Comparison of ENCODE assay signal across 7 mouse cellular contexts in genomic region chr19:45548196-45548595, GRCm38 (mm10). TPM values are rescaled to one million over a fixed set of nuclear protein-coding genes. Genes with fewer than 3 reads are reported as not detected.
DNase-seq lines count a peak whose midpoint lies in the region; ATAC-seq and TF ChIP-seq lines count a peak whose summit lies in the region.
"Not testable (repeated sequence)": the region's sequence is repeated elsewhere in the genome, so short reads cannot be mapped to it uniquely, and the experiment has no call there.

No protein-coding gene starts in this region.

- not testable (repeated sequence) for H3K4me3 ChIP-seq in MEL (ENCODE audit: control insufficient read depth in 1 of 2, insufficient read depth in 1 of 2, low read depth in 2 of 2, low read length in 2 of 2); forebrain, embryonic 10.5 days; liver, embryonic 14.5 days (ENCODE audit: insufficient read depth in 1 of 2, low read depth in 2 of 2, low read length in 2 of 2); stomach, embryonic 15.5 days (replicated peaks)
- 0 out of 2 replicates have a peak overlapping the region, but pooled peaks have one; percentile 11 for H3K4me3 ChIP-seq in hindbrain, embryonic 10.5 days

- not testable (repeated sequence) for H3K9ac ChIP-seq in MEL (ENCODE audit: control insufficient read depth, low read depth, low read length, poor library complexity, severe bottlenecking); liver, embryonic 14.5 days (replicated peaks); stomach, embryonic 15.5 days

- not testable (repeated sequence) for H3K36me3 ChIP-seq in MEL (ENCODE audit: control insufficient read depth in 1 of 2, insufficient read depth in 2 of 2, low read length in 2 of 2); liver, embryonic 14.5 days (replicated peaks; ENCODE audit: control insufficient read depth, insufficient read depth, low read depth); stomach, embryonic 15.5 days
- peaks cover 13% of the 10 kb centered on the region for H3K36me3 ChIP-seq in forebrain, embryonic 10.5 days (replicated peaks)
- H3K36me3 ChIP-seq in hindbrain, embryonic 10.5 days = peaks cover 14% of the 10 kb centered on the region

- not testable (repeated sequence) for H3K27me3 ChIP-seq in MEL (ENCODE audit: control insufficient read depth in 1 of 2, insufficient read depth in 2 of 2, low read length in 2 of 2); liver, embryonic 14.5 days (ENCODE audit: control insufficient read depth, insufficient read depth, low read length); stomach, embryonic 15.5 days (replicated peaks)
- H3K27me3 ChIP-seq in forebrain, embryonic 10.5 days (ENCODE audit: poor library complexity, severe bottlenecking) = peaks cover 74% of the 10 kb centered on the region
- H3K27me3 ChIP-seq in hindbrain, embryonic 10.5 days (ENCODE audit: insufficient read depth, poor library complexity, severe bottlenecking) = peaks cover 75% of the 10 kb centered on the region

- TF ChIP-seq POLR2A in MEL (IDR thresholded peaks at IDR 0.05; ENCODE audit: control insufficient read depth in 1 of 2, insufficient read depth in 1 of 2, low read depth in 1 of 2, low read length in 2 of 2, poor library complexity in 1 of 2) = not testable (repeated sequence)

- TF ChIP-seq CTCF in MEL (IDR thresholded peaks at IDR 0.05 in 2 of 3, conservative IDR thresholded peaks at IDR 0.05 in 1 of 3; ENCODE audit: control insufficient read depth in 1 of 3, insufficient read depth in 1 of 3, low read depth in 2 of 3, low read length in 3 of 3, poor library complexity in 1 of 3, severe bottlenecking in 1 of 3); liver, embryonic 14.5 days (IDR thresholded peaks at IDR 0.05; ENCODE audit: low read depth): not testable (repeated sequence)

- not testable (repeated sequence) for H3K4me2 ChIP-seq in liver, embryonic 14.5 days (ENCODE audit: low read depth); stomach, embryonic 15.5 days

- H3K4me1 ChIP-seq in MEL (ENCODE audit: control insufficient read depth in 1 of 2, insufficient read depth in 2 of 2, low read length in 2 of 2) = peaks cover 2 to 15% of the 10 kb centered on the region in 2 experiments
- peaks cover 42% of the 10 kb centered on the region for H3K4me1 ChIP-seq in forebrain, embryonic 10.5 days
- H3K4me1 ChIP-seq in hindbrain, embryonic 10.5 days (replicated peaks) = peaks cover 32% of the 10 kb centered on the region
- peaks cover 23 to 30% of the 10 kb centered on the region in 2 experiments for H3K4me1 ChIP-seq in liver, embryonic 14.5 days (replicated peaks; ENCODE audit: control insufficient read depth in 2 of 2, insufficient read depth in 2 of 2, low read length in 1 of 2)
- peaks cover 20% of the 10 kb centered on the region; the same call in 1 of the 2 replicates for H3K4me1 ChIP-seq in stomach, embryonic 15.5 days

- H3K79me2 ChIP-seq in MEL (ENCODE audit: control insufficient read depth, insufficient read depth, low read length, poor library complexity) = not testable (repeated sequence)

- TF ChIP-seq RAD21 in MEL (IDR thresholded peaks at IDR 0.05; ENCODE audit: low read depth, low read length) = not testable (repeated sequence)

- H3K27ac ChIP-seq in MEL (ENCODE audit: control insufficient read depth, low read depth, low read length); hindbrain, embryonic 10.5 days; liver, embryonic 14.5 days; stomach, embryonic 15.5 days: not testable (repeated sequence)
- H3K27ac ChIP-seq in forebrain, embryonic 10.5 days = peak overlapping the region; percentile 68; the same call in 1 of the 2 replicates

- not testable (repeated sequence) for H3K9me3 ChIP-seq in MEL (replicated peaks; ENCODE audit: insufficient read depth, low read length); forebrain, embryonic 10.5 days; hindbrain, embryonic 10.5 days; liver, embryonic 14.5 days (ENCODE audit: control insufficient read depth, low read length); stomach, embryonic 15.5 days

- ATAC-seq in liver, embryonic 14.5 days (ENCODE audit: insufficient read depth) = peak; percentile 83
- ATAC-seq in stomach, embryonic 15.5 days (ENCODE audit: insufficient read depth, low FRiP score, low read depth) = 0 out of 2 replicates have a peak, but pooled peaks have one; percentile 38

- TF ChIP-seq EP300 in MEL (IDR thresholded peaks at IDR 0.05; ENCODE audit: low read depth in 1 of 2, low read length in 2 of 2); liver, embryonic 14.5 days (IDR thresholded peaks at IDR 0.05; ENCODE audit: low read depth): not testable (repeated sequence)

- peak; percentile 79 for DNase-seq in MEL (ENCODE audit: low read depth, low spot score)
- DNase-seq in forebrain, embryonic 10.5 days (ENCODE audit: extremely low spot score, low spot score); hindbrain, embryonic 10.5 days (ENCODE audit: low spot score); liver, embryonic 14.5 days (ENCODE audit: low read depth in 3 of 3, low spot score in 3 of 3): not testable (repeated sequence)
- DNase-seq in kidney, postnatal 4 days = peak; percentile 58 to 64
- peak; percentile 35 for DNase-seq in lung, postnatal 10 days

RNA-seq across cellular contexts. Expression of gene Poll, which starts 12.1 kb away (rescaled TPM):
- total RNA-seq in MEL (2012; rRNA removed) = 14.9 and 16.4 TPM in 2 replicates
- polyA plus RNA-seq in MEL (2012; ENCODE audit: insufficient read depth in 1 of 2, insufficient read length in 2 of 2, low read depth in 1 of 2, low replicate concordance in 2 of 2, missing spikeins in 1 of 2) = 10 to 100 TPM in 1 of 2 experiments, not detected in 1; 19.0 TPM
- polyA plus RNA-seq in forebrain, embryonic 10.5 days (2016; fragmentation: Nextera tagmentation; extraction: Ambion mirVana) = 25.7 and 26.6 TPM in 2 replicates
- polyA plus RNA-seq in hindbrain, embryonic 10.5 days (2016; fragmentation: Nextera tagmentation; extraction: Ambion mirVana) = 21.5 and 21.6 TPM in 2 replicates
- 3.4 and 3.7 TPM in 2 replicates for polyA plus RNA-seq in liver, embryonic 14.5 days (2012; rRNA removed)
- polyA plus RNA-seq in liver, embryonic 14.5 days (2014; fragmentation: Nextera tagmentation; extraction: Ambion mirVana) = 4.1 and 5.0 TPM in 2 replicates
- 12.5 and 12.8 TPM in 2 replicates for polyA plus RNA-seq in stomach, embryonic 15.5 days (2015; fragmentation: Nextera tagmentation; extraction: Ambion mirVana)

RNA-seq across cellular contexts. Expression of gene Gm17018, which starts 12.2 kb away (rescaled TPM):
- 31.7 and 34.9 TPM in 2 replicates for total RNA-seq in MEL (2012; rRNA removed)
- 10 to 100 TPM in 1 of 2 experiments, not detected in 1; 62.6 TPM for polyA plus RNA-seq in MEL (2012; ENCODE audit: insufficient read depth in 1 of 2, insufficient read length in 2 of 2, low read depth in 1 of 2, low replicate concordance in 2 of 2, missing spikeins in 1 of 2)
- 52.1 and 53.5 TPM in 2 replicates for polyA plus RNA-seq in forebrain, embryonic 10.5 days (2016; fragmentation: Nextera tagmentation; extraction: Ambion mirVana)
- 48.8 and 62.1 TPM in 2 replicates for polyA plus RNA-seq in hindbrain, embryonic 10.5 days (2016; fragmentation: Nextera tagmentation; extraction: Ambion mirVana)
- polyA plus RNA-seq in liver, embryonic 14.5 days (2012; rRNA removed) = 3.5 and 7.5 TPM in 2 replicates
- polyA plus RNA-seq in liver, embryonic 14.5 days (2014; fragmentation: Nextera tagmentation; extraction: Ambion mirVana) = 15.5 and 19.0 TPM in 2 replicates
- polyA plus RNA-seq in stomach, embryonic 15.5 days (2015; fragmentation: Nextera tagmentation; extraction: Ambion mirVana) = 37.5 and 43.2 TPM in 2 replicates
